Mouse (Mus musculus): Measurements from ENCODE around the gene Foxo1.

- TF ChIP-seq FLI1 (IDR thresholded peaks at IDR 0.05; ENCODE audit: low read length) (no peak), GATA1 (IDR thresholded peaks at IDR 0.05; ENCODE audit: borderline replicate concordance, low read length) (no peak)
These were observed 6.3 kb downstream of the Foxo1 start for GRCm38 (mm10) chr3:52274475-52274874.

All from megakaryocyte, embryonic 14.5 days (primary cell).